Mouse (Mus musculus): ENCODE measurements around the gene Dek.

Dek gene

DNA sequence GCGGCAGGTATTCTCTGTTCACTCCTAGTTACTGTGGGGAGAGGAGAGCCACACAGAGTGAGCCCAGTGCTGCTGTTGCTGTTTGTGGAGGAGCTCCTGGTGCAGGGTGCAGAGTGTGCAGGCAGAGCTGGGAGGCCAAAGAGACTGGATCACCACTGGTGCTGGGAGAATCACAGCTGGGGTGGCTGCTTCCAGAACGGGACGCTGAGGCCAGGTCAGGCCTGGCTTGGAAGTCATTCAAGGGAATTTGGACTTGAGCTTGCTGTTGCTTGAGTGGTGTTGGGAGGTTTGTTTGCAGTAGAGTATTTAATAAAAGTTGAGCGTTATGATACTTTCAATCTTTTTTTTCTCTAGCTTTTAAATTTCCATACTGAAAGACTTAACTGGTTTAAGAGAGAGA lies 58.0 kb downstream of the Dek start:
- peak; percentile 75 for DNase-seq

GRCm38 (mm10) chr13:47044617-47044947 lies 61.4 kb downstream of the Dek start, which contains the start of gene Tpmt:
Gene Tpmt (minus strand): TSS chr13:47044737.
- DNase-seq = peak; percentile 49

DNA sequence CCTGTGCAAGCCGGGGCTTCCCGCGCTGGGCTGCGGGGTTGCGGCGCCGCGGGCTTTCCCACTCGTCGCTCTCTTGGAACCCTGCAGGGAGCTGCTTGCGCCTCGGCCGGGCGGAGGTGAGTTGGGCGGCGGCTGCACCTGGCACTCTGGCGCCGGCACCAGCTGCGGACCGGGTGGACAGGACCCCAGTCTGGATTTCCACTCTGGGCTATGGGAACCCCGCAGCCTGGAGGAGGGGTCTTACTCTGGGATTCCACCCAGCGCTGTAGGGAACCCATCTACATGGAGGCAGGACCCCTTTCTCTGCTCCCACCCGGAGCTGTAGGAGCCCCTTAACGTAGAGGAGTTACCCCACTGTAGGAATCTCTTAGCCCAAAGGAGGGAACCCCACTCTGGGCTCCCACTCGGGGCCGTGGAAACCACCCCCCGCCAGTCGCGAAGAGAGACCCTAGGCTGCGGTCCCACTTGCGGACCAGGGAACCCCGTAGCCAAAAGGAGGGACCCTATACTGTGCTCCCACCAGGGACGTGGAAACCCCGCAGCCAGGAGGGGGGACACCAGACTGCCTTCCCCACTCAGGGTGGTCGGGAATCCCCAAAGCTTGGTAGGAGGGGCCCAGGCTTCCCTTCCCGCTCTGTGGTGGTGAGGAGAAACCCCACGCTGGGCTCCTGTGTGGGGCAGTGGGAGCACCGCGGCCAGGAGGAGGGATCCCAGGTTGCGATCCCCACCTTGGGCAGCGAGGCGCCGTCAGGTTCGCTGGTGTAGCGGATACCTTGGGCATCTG lies 62.0 kb downstream of the Dek start:
- DNase-seq = no peak

- peak; percentile 100 for DNase-seq
Observed at GRCm38 (mm10) chr13:47043030-47043680, 62.8 kb downstream of the Dek start, which contains the start of gene Kdm1b. Gene Kdm1b (plus strand): TSS chr13:47043499.

DNA sequence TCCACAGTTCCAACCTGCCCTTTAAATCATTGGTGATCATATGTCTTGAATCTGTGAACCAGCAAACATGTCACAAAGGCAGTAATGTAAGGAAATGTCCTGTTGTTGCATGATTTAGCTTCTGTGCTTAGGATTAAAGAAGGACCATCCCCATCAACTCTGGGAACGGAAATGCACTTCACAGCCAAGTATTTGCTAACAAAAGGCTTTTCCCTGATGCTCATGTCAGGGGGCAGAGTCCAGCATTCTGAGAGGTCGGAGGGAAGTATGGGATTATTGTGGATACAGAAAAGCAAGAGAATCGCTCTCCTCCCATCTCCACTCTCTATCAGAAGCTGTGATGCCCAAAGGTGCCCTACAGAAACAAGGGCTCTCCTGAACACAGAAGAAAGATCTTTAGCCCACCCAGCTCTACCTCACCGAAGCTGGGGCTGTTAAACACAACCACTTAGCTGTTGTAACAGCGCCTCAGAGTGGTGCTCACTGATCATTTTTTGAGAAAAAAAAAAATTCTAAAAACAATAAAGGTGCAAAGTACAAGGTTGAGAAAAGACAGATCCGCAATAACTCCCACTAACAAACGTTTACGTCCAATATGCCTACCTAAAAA lies 63.9 kb downstream of the Dek start:
- DNase-seq = peak; percentile 64

- DNase-seq = peak; percentile 76
Observed at GRCm38 (mm10) chr13:47040061-47040460, 65.9 kb downstream of the Dek start.

DNA sequence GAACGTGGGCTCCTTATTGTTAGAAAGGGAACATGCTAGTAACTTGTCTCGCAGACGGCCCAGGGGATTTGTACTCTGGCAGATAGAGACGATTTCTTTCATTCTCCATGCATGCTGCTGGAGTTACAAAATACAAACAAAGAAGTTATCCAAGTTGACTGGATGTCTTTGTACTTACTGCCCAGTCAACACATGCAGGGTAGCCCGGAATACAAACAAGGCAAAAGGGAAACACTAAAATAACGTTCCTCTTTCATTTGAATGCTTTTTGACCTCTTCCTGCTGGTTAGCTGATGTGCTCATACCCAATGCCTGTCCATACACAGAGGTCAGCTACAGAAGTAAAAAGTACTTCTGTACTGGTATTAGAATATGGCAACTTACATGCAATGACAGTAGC lies 68.1 kb downstream of the Dek start:
- DNase-seq = no peak
